Mouse (Mus musculus): ENCODE data around the gene Adar. TPM values are rescaled to one million over a fixed set of nuclear protein-coding genes. Genes with fewer than 3 reads are reported as not detected.

Gene Adar
- polyA plus RNA-seq, 1 experiment from 2014 or later: 16.6 TPM

DNA sequence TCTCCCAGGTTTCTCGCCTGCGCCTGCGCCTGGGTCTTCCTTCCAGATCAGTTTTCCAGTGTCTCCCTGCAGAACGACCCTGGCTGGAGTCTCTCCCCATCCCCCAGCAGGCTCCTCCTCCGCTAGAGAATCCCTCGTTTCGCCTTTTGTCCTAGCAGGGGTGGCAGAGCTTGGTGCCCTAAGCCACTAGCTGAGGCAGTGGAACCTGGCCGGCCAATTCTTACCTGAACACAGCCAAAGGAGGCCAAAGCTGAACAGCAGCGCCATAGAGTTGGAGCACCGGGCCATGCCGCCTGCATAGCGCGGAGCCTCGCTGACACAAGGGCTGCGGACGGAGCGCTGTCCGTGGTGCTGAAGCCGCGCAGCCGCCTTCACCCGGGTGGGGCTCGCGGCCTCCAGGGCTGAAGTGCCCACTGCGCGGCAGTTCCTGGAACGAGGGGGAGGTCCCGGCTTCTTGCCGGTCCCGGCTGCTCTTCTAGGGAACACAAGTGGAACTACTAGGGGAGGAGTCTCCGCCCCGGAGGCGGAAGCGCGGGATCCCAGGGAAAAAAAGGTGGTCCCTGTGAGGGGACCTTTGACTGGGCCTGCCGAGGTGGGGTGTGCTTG, 49.4 kb downstream of the Adar start, which contains the start of gene Chrnb2:
TSS of gene Chrnb2 (minus strand) at position 514 of the 606 bp plus-strand sequence.
- under 1% methylated on average over 36 of the region's 36 CpGs for WGBS
- H3K4me1 ChIP-seq (ENCODE audit: control insufficient read depth, insufficient read depth, low read length): peaks cover 5% of the 10 kb centered on the region
- peak within 1 kb of the TSS; percentile 44 for H3K4me2 ChIP-seq
- peak within 1 kb of the TSS; percentile 61 for H3K9ac ChIP-seq (ENCODE audit: low read length)
- no peaks in the 10 kb centered on the region for H3K9me3 ChIP-seq (ENCODE audit: control insufficient read depth, low read length)
- peak within 1 kb of the TSS; percentile 42 for H3K27ac ChIP-seq (ENCODE audit: low read depth, low read length)
- ATAC-seq (ENCODE audit: low FRiP score) (peak; percentile 73), DNase-seq (ENCODE audit: low spot score, missing footprints) (peak; percentile 98)
- H3K27me3 ChIP-seq (ENCODE audit: control insufficient read depth, insufficient read depth, low read length): no peaks in the 10 kb centered on the region
- no peaks in the 10 kb centered on the region for H3K36me3 ChIP-seq (ENCODE audit: control insufficient read depth, insufficient read depth, low read length)
- H3K4me3 ChIP-seq (ENCODE audit: low read depth, low read length): peak within 1 kb of the TSS; percentile 44

DNA sequence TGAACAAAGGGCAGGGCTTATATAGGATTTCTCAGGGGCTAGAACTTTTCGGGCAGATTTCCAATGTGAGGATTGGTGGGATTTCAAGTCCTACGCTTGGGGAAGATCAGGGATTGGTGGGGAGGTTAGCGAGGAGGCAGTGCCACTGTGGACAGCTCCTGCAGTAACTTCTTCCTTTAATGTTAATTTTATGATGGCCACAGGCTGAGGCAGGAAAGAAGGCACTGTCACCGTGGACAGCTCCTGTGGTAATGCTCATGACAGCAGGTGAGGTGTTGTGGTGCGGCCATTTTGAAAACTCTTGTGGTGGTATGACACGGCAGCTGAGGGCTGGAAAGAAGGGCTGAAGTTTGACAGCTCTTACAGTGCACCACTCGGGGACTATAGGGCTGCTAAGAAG, 54.8 kb downstream of the Adar start:
- 74% methylated on average over 7 of the region's 7 CpGs for WGBS
- H3K4me1 ChIP-seq (ENCODE audit: control insufficient read depth, insufficient read depth, low read length): peaks cover 10% of the 10 kb centered on the region
- no peak for ATAC-seq (ENCODE audit: low FRiP score)

DNA sequence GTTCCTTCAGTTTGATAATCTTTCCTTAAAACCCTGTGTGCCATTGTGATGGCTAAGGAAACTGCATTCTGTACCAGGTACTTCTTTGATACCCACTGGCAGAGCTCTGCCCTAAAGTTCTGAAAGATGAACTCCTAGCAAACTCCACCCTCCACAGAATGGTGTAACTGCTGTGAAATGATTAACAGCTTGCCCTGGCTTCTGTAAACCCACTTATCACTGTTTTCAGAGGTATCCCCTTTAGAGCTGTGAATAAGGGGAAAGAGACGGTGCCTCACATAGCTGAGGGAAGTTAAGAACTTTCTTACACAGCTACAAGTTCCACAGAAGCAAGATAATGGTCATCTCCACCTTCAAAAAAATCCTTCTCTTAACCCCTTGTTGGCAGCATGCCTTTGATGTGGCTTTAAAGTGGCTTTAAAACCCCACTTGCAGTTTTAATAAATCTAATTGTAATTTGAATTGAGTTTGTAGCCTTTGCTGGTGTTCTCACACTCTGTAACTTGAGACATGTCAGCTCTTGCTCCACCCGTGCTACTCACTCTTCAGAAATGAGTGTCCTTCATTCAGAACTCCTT, 55.7 kb downstream of the Adar start:
- Histone ChIP-seq H3K4me2 (no peak overlapping the region), H3K36me3 (ENCODE audit: control insufficient read depth, insufficient read depth, low read length) (no peaks in the 10 kb centered on the region), H3K4me1 (ENCODE audit: control insufficient read depth, insufficient read depth, low read length) (peaks cover 19% of the 10 kb centered on the region), H3K4me3 (ENCODE audit: low read depth, low read length) (no peak overlapping the region), H3K9ac (ENCODE audit: low read length) (no peak overlapping the region), H3K27me3 (ENCODE audit: control insufficient read depth, insufficient read depth, low read length) (no peaks in the 10 kb centered on the region), H3K27ac (ENCODE audit: low read depth, low read length) (no peak overlapping the region), H3K9me3 (ENCODE audit: control insufficient read depth, low read length) (no peaks in the 10 kb centered on the region)
- WGBS: 57% methylated on average over 2 of the region's 2 CpGs
- DNase-seq (ENCODE audit: low spot score, missing footprints) (no peak), ATAC-seq (ENCODE audit: low FRiP score) (no peak)

More for the DNA sequence above, 54.8 kb downstream of the Adar start:
- Histone ChIP-seq H3K4me2 (no peak overlapping the region), H3K27ac (ENCODE audit: low read depth, low read length) (no peak overlapping the region), H3K36me3 (ENCODE audit: control insufficient read depth, insufficient read depth, low read length) (no peaks in the 10 kb centered on the region), H3K9ac (ENCODE audit: low read length) (no peak overlapping the region), H3K9me3 (ENCODE audit: control insufficient read depth, low read length) (no peaks in the 10 kb centered on the region), H3K27me3 (ENCODE audit: control insufficient read depth, insufficient read depth, low read length) (no peaks in the 10 kb centered on the region), H3K4me3 (ENCODE audit: low read depth, low read length) (no peak overlapping the region)
- DNase-seq (ENCODE audit: low spot score, missing footprints): no peak

DNA sequence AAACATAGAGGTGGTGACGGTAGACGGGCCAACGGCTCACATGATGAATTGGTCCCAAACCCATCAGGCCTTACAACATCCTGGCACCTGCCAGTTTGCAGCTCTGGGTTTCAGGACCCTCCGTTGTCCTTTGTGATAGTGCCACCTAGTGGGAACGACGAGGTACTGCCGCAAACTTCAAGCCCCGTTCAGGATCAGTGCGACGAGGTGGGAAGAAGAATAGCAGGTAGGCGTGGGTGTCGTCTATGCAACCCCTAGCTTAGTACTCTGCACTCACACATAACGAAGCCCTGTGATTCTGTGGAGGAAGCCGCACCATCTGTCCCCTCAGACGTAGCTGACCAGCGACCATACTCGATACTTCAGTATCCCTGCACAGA, 57.8 kb downstream of the Adar start:
- Histone ChIP-seq H3K4me1 (ENCODE audit: control insufficient read depth, insufficient read depth, low read length) (peaks cover 19% of the 10 kb centered on the region), H3K9me3 (ENCODE audit: control insufficient read depth, low read length) (no peaks in the 10 kb centered on the region), H3K27me3 (ENCODE audit: control insufficient read depth, insufficient read depth, low read length) (no peaks in the 10 kb centered on the region), H3K4me3 (ENCODE audit: low read depth, low read length) (peak overlapping the region; percentile 96), H3K36me3 (ENCODE audit: control insufficient read depth, insufficient read depth, low read length) (peaks cover 6% of the 10 kb centered on the region), H3K27ac (ENCODE audit: low read depth, low read length) (peak overlapping the region; percentile 84), H3K4me2 (peak overlapping the region; percentile 76), H3K9ac (ENCODE audit: low read length) (peak overlapping the region; percentile 99)
- no peak for DNase-seq (ENCODE audit: low spot score, missing footprints)
- no peak; the same call in 1 of the 2 replicates for ATAC-seq (ENCODE audit: low FRiP score)
- WGBS: 2% methylated on average over 17 of the region's 17 CpGs

DNA sequence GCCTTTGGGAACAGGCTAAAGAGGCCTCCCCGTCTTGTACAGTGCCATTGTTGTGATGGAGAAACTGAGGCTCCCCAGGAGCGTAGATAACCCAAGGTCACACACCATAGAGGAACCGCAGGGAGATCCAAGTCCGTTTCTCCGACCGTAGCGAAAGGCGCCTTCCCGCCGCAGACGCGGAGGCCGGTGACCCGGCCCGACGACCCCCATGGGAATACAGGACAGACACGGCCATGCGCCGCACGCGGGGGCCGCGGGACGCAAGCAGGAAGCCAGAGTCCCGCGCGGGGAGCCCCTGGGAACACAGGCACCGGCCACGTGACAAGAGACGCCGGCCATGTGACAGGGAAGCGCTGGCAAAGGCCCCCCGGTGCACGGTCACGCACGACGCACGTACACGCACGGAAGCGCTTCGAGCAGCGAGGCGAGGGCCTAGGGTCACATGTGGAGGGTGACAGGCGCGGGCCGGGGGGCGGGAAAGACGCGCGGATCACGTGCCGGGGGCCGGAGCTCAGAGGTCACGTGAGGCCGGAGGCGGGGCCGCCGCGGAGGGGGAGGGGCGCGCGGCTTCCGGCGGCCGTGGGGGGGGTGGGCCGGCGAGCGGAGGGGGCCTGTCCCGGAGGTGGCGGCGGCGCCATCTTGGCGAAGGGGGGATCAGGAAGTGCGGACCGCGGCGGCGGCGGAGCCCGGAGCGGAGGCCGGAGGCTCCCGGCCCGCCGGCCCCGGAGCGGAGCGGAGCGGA, 58.3 kb downstream of the Adar start, which contains the start of gene Ube2q1:
TSS of gene Ube2q1 (plus strand) at position 649 of the 742 bp plus-strand sequence.
- H3K4me2 ChIP-seq: peak within 1 kb of the TSS; percentile 76
- no peaks in the 10 kb centered on the region for H3K27me3 ChIP-seq (ENCODE audit: control insufficient read depth, insufficient read depth, low read length)
- WGBS: under 1% methylated on average over 69 of the region's 90 CpGs
- peak within 1 kb of the TSS; percentile 84 for H3K27ac ChIP-seq (ENCODE audit: low read depth, low read length)
- peak within 1 kb of the TSS; percentile 96 for H3K4me3 ChIP-seq (ENCODE audit: low read depth, low read length)
- peaks cover 19% of the 10 kb centered on the region for H3K4me1 ChIP-seq (ENCODE audit: control insufficient read depth, insufficient read depth, low read length)
- peak; percentile 91 for ATAC-seq (ENCODE audit: low FRiP score)
- peaks cover 6% of the 10 kb centered on the region for H3K36me3 ChIP-seq (ENCODE audit: control insufficient read depth, insufficient read depth, low read length)
- peak; percentile 99 for DNase-seq (ENCODE audit: low spot score, missing footprints)
- H3K9me3 ChIP-seq (ENCODE audit: control insufficient read depth, low read length): no peaks in the 10 kb centered on the region
- H3K9ac ChIP-seq (ENCODE audit: low read length): peak within 1 kb of the TSS; percentile 99

DNA sequence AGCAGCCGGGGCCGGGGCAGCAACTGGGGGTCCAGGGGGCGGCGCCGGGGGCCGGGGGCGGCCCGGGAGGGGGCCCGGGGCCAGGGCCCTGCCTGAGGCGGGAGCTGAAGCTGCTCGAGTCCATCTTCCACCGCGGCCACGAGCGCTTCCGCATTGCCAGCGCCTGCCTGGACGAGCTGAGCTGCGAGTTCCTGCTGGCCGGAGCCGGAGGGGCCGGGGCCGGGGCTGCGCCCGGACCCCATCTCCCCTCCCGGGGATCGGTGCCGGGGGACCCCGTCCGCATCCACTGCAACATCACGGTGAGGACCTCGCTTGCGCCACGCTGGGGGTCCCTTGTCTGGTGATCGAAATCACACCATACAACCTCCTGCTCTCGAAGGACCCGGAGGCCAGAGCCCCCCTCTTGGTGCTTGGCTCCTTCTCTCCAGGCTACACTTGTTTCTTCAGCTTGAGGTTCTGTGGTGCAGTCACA, 59.0 kb downstream of the Adar start:
- DNase-seq (ENCODE audit: low spot score, missing footprints) (peak; percentile 92), ATAC-seq (ENCODE audit: low FRiP score) (no peak; the same call in none of the 2 replicates)
- Histone ChIP-seq H3K27ac (ENCODE audit: low read depth, low read length) (peak overlapping the region; percentile 84), H3K4me3 (ENCODE audit: low read depth, low read length) (peak overlapping the region; percentile 96), H3K4me1 (ENCODE audit: control insufficient read depth, insufficient read depth, low read length) (peaks cover 19% of the 10 kb centered on the region), H3K36me3 (ENCODE audit: control insufficient read depth, insufficient read depth, low read length) (peaks cover 6% of the 10 kb centered on the region), H3K27me3 (ENCODE audit: control insufficient read depth, insufficient read depth, low read length) (no peaks in the 10 kb centered on the region), H3K9me3 (ENCODE audit: control insufficient read depth, low read length) (no peaks in the 10 kb centered on the region), H3K9ac (ENCODE audit: low read length) (peak overlapping the region; percentile 99), H3K4me2 (peak overlapping the region; percentile 76)
- under 1% methylated on average over 28 of the region's 37 CpGs for WGBS

DNA sequence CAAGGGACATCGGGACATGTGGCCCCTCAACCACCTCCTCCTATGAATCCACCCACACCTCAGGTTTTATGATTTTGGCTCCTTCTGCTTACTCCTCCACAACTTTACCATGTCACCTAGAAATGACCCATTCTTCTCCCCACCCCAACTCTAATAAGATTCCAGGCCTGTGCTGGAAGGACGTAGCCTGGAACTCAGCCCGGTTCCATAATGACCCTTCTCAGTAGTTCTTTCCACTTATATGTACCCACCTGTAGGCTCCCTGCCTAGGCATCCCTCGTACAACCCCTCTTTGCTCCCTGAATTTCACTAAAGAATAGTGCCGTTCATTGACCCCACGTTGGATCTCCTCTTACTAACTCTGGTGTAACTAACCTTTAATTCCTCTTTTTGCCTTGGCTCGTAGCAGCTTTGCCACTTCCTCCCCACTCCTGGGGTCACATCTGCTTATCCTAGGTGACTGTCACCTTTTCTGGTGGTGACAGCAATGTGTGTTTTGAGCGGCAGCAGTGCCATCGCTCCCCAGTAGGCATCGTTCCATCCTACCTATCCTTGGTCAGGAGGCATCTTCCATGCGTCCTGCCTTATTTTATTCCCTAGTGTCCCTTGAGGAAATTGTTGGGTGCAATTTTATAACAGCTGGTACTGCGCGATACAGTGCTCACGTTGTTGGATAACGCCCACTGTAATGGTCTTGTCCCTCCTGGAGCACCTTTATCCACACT, 59.6 kb downstream of the Adar start:
- H3K4me1 ChIP-seq (ENCODE audit: control insufficient read depth, insufficient read depth, low read length): peaks cover 19% of the 10 kb centered on the region
- H3K27me3 ChIP-seq (ENCODE audit: control insufficient read depth, insufficient read depth, low read length): no peaks in the 10 kb centered on the region
- DNase-seq (ENCODE audit: low spot score, missing footprints): no peak
- no peak for ATAC-seq (ENCODE audit: low FRiP score)
- WGBS: 60% methylated on average over 15 of the region's 15 CpGs
- peaks cover 8% of the 10 kb centered on the region for H3K36me3 ChIP-seq (ENCODE audit: control insufficient read depth, insufficient read depth, low read length)
- peak overlapping the region; percentile 96 for H3K4me3 ChIP-seq (ENCODE audit: low read depth, low read length)
- no peak overlapping the region for H3K27ac ChIP-seq (ENCODE audit: low read depth, low read length)
- peak overlapping the region; percentile 76 for H3K4me2 ChIP-seq
- no peaks in the 10 kb centered on the region for H3K9me3 ChIP-seq (ENCODE audit: control insufficient read depth, low read length)
- H3K9ac ChIP-seq (ENCODE audit: low read length): peak overlapping the region; percentile 99

DNA sequence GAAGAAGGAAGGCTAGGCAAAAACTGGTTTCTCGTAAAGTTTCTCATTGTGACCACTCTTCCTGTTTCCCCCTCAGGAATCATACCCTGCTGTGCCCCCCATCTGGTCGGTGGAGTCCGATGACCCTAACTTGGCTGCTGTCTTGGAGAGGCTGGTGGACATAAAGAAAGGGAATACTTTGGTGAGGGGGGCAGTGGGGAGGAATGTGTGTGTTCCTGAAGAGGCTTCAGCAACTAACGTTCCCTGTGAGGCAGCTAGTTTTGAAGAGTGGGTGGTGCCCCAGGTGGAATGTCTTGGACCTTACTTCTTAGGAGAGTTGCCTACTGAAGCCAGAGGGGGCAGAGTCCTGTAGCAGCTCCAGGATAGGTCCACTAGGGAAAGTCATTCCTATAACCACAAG, 61.2 kb downstream of the Adar start:
- no peak overlapping the region for H3K27ac ChIP-seq (ENCODE audit: low read depth, low read length)
- H3K36me3 ChIP-seq (ENCODE audit: control insufficient read depth, insufficient read depth, low read length): peaks cover 23% of the 10 kb centered on the region
- ATAC-seq (ENCODE audit: low FRiP score) (no peak), DNase-seq (ENCODE audit: low spot score, missing footprints) (no peak)
- no peak overlapping the region for H3K4me2 ChIP-seq
- no peak overlapping the region for H3K9ac ChIP-seq (ENCODE audit: low read length)
- WGBS: 78% methylated on average over 4 of the region's 4 CpGs
- H3K4me1 ChIP-seq (ENCODE audit: control insufficient read depth, insufficient read depth, low read length): peaks cover 19% of the 10 kb centered on the region
- H3K27me3 ChIP-seq (ENCODE audit: control insufficient read depth, insufficient read depth, low read length): no peaks in the 10 kb centered on the region
- no peaks in the 10 kb centered on the region for H3K9me3 ChIP-seq (ENCODE audit: control insufficient read depth, low read length)
- H3K4me3 ChIP-seq (ENCODE audit: low read depth, low read length): no peak overlapping the region

Data from midbrain, embryonic 11.5 days (tissue).